25 mouse cellular contexts compared by ENCODE assay signal in genomic region chr11:119005547-119006275, GRCm38 (mm10). TPM values are rescaled to one million over a fixed set of nuclear protein-coding genes. Genes with fewer than 3 reads are reported as not detected.
DNase-seq lines count a peak whose midpoint lies in the region.
"Had no signal": no experiment of that assay in that cellular context is flagged by ENCODE, and none has a peak within 500 bp of the region (broad histone marks: within the 10 kb centered on the region; RNA-seq: fewer than 3 reads in every experiment).

No protein-coding gene starts in this region.

- no peaks in the 10 kb centered on the region for H3K36me3 ChIP-seq in splenic B cell, adult 2 months (ENCODE audit: control insufficient read depth, insufficient read depth, low read length, poor library complexity, severe bottlenecking)
- H3K36me3 ChIP-seq: embryonic facial prominence, embryonic 10.5 days; forebrain, embryonic 10.5 days; G1E; heart, embryonic 10.5 days; hindbrain, embryonic 10.5 days had no signal

- peak; percentile 30 for DNase-seq in thymus, postnatal 0 days (ENCODE audit: low spot score)
- DNase-seq in thymus, postnatal 14 days: no peak
- peak; percentile 46 for DNase-seq in T-cell, adult 2 months (ENCODE audit: low spot score)
- peak; percentile 53 for DNase-seq in induced T-regulatory cell, adult 2 months (ENCODE audit: low read depth)
- DNase-seq in splenic B cell, adult 2 months (ENCODE audit: low read depth, low spot score): peak; percentile 46
- DNase-seq in testis, postnatal 14 days (ENCODE audit: low spot score): no peak
- DNase-seq in ovary, adult 18-20 months (ENCODE audit: low spot score): no peak
- no peak for DNase-seq in adrenal gland, postnatal 10 days
- DNase-seq: adrenal gland, postnatal 25 days; cerebellum, adult 18-20 months; cerebellum, adult 9-11 months; cerebellum, postnatal 36 days; gastrocnemius, postnatal 36 days; heart, adult 18-20 months; heart, postnatal 10 days had no signal

- H3K27me3 ChIP-seq in splenic B cell, adult 2 months (ENCODE audit: control insufficient read depth, insufficient read depth, low read length, poor library complexity, severe bottlenecking): no peaks in the 10 kb centered on the region

RNA-seq across cellular contexts. Expression of gene Cbx2, which starts 17.1 kb away (rescaled TPM):
- 19.5 and 22.3 TPM in 2 replicates for polyA plus RNA-seq in thymus, postnatal 0 days (2015; fragmentation: Nextera tagmentation; extraction: Ambion mirVana)
- 1 to 10 TPM; 6.7 to 7.9 TPM for total RNA-seq in adrenal gland, postnatal 10 days (2021)
- polyA plus RNA-seq: G1E had no signal

RNA-seq across cellular contexts. Expression of gene Enpp7, which starts 17.7 kb away (rescaled TPM):
- polyA plus RNA-seq in thymus, postnatal 0 days (2015; fragmentation: Nextera tagmentation; extraction: Ambion mirVana): not detected in 2 replicates
- not detected for total RNA-seq in adrenal gland, postnatal 10 days (2021)
- total RNA-seq: adrenal gland, postnatal 25 days; G1E; gastrocnemius, adult 8-10 months; gastrocnemius, postnatal 36 days; heart, adult 18-20 months; heart, postnatal 10 days had no signal
- polyA plus RNA-seq: embryonic facial prominence, embryonic 10.5 days; embryonic facial prominence, embryonic 14.5 days; forebrain, embryonic 10.5 days; forebrain, embryonic 14.5 days; G1E; heart, embryonic 10.5 days; heart, embryonic 14.5 days; hindbrain, embryonic 10.5 days; hindbrain, embryonic 14.5 days had no signal

RNA-seq across cellular contexts. Expression of gene Cbx8, which starts 35.1 kb away (rescaled TPM):
- polyA plus RNA-seq in thymus, postnatal 0 days (2015; fragmentation: Nextera tagmentation; extraction: Ambion mirVana): 10.7 and 12.3 TPM in 2 replicates
- 10 to 100 TPM in 1 of 2 experiments, 1 to 10 TPM in 1; 8.8 to 12.3 TPM for total RNA-seq in adrenal gland, postnatal 10 days (2021)
- total RNA-seq: G1E had no signal
- polyA plus RNA-seq: G1E had no signal

Comparison
In these comparisons a context has a peak if more than half of its experiments do, and no peak if none do; other contexts are left out.
1. DNase-seq: peak in thymus, postnatal 0 days (single experiment), T-cell, adult 2 months (single experiment), induced T-regulatory cell, adult 2 months (single experiment) and splenic B cell, adult 2 months (single experiment); none in thymus, postnatal 14 days (single experiment), testis, postnatal 14 days (single experiment), ovary, adult 18-20 months (single experiment) and adrenal gland, postnatal 10 days (single experiment).